Mouse (Mus musculus) olfactory bulb, adult 2 months (tissue): ENCODE results near the gene Slc9a2.

Experiments used
- CTCF ChIP-seq: fragments of 200-500 bp; IDR thresholded peaks from 2 replicates; pipeline ENCODE4 v1.5.1; 2012; ENCODE audit warnings: low read depth, mild to moderate bottlenecking, low read length, moderate library complexity; ENCODE audit not compliant: insufficient read depth
- POLR2A ChIP-seq: fragments of 200-500 bp; IDR thresholded peaks from 2 replicates; pipeline ENCODE4 v1.6.1; 2012; ENCODE audit warnings: mild to moderate bottlenecking, low read depth, low read length, moderate library complexity; ENCODE audit not compliant: insufficient read depth

- TF ChIP-seq CTCF (no peak), POLR2A (no peak)
Observed at GRCm38 (mm10) chr1:40804118-40804517, 123.7 kb downstream of the Slc9a2 start.
